Mouse (Mus musculus) kidney, adult 2 months (tissue): ENCODE results near the gene Ahcy. TPM values are rescaled to one million over a fixed set of nuclear protein-coding genes. Genes with fewer than 3 reads are reported as not detected.
A peak's percentile ranks its signal among the peaks of the same experiment; 100 is the strongest.

ENCODE experiments used
- DNase-seq: peaks from one replicate; pipeline ENCODE4 v3.0.0; 2021
- H3K27ac ChIP-seq: fragments of 200-500 bp; 2 replicates; pipeline ENCODE4 v1.5.1; 2012; ENCODE audit warnings: low read depth, low read length, control low read depth, inconsistent platforms; ENCODE audit not compliant: insufficient read depth
- H3K27me3 ChIP-seq: fragments of 200-500 bp; replicated peaks from 2 replicates; pipeline ENCODE4 v1.6.1; 2012; ENCODE audit warnings: mild to moderate bottlenecking, moderate library complexity, low read length, inconsistent platforms; ENCODE audit not compliant: control insufficient read depth, insufficient read depth
- H3K36me3 ChIP-seq: fragments of 200-500 bp; 2 replicates; pipeline ENCODE4 v1.6.1; 2012; ENCODE audit warnings: mild to moderate bottlenecking, moderate library complexity, low read length, inconsistent platforms; ENCODE audit not compliant: control insufficient read depth, insufficient read depth
- H3K4me1 ChIP-seq: fragments of 200-500 bp; 2 replicates; pipeline ENCODE4 v1.6.1; 2011; ENCODE audit warnings: low read length; ENCODE audit not compliant: control insufficient read depth, insufficient read depth
- H3K4me3 ChIP-seq: fragments of 200-500 bp; 2 replicates; pipeline ENCODE4 v1.5.1; 2011; ENCODE audit warnings: mild to moderate bottlenecking, low read depth, low read length, control low read depth; ENCODE audit not compliant: insufficient read depth
- CTCF ChIP-seq: fragments of 200-500 bp; conservative IDR thresholded peaks from 2 replicates; pipeline ENCODE4 v1.5.1; 2011; ENCODE audit warnings: low read depth, mild to moderate bottlenecking, control low read depth, low read length, moderate library complexity, mixed read lengths; ENCODE audit not compliant: insufficient read depth, insufficient read length
- POLR2A ChIP-seq: fragments of 200-500 bp; IDR thresholded peaks from one replicate; pipeline ENCODE4 v1.6.1; 2011; ENCODE audit warnings: low read depth, low read length, control low read depth
- WGBS: fragments of 180-500 bp; shearing (Covaris S2); methylation state at CpG from one replicate; pipeline ENCODE4 v1.1.7; 2018; 5-methylcytosine and 5-hydroxymethylcytosine counted together
- polyA plus RNA-seq: library from polyadenylated mRNA; depleted of rRNA; stranded (reverse); fragments of >200 nt; gene quantifications from 2 replicates; pipeline ENCODE4 v1.2.3, GENCODE M21; 2012

Ahcy gene
- polyA plus RNA-seq, 1 experiment = 250 TPM

DNA sequence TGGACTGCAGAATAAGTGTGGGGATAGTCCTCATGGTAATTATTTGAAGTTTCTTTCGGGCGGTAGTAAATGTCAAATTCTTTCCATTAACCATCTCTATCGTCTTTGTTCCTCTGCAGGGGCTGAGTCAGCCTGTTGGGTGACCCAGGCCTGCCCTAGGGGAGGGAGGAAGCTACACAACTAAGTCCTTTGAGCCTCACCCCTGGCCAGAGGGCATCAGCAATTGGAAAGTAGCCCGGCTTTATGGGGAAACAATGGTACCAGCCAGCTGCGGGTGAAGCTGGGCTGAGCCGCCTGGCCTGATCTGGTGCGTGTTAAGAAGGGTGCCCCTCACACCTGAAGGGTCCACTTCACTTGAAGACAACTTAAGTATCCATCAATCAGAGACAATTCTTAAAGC is 25.1 kb upstream of the Ahcy start:
- Histone ChIP-seq H3K4me3 (no peak overlapping the region), H3K4me1 (peaks cover 8% of the 10 kb centered on the region; the same call in 1 of the 2 replicates), H3K27ac (peak overlapping the region; percentile 51), H3K27me3 (no peaks in the 10 kb centered on the region), H3K36me3 (no peaks in the 10 kb centered on the region)
- peak; percentile 89 for DNase-seq
- TF ChIP-seq POLR2A (no peak), CTCF (no peak)
- 35% methylated on average over 7 of the region's 7 CpGs for WGBS

DNA sequence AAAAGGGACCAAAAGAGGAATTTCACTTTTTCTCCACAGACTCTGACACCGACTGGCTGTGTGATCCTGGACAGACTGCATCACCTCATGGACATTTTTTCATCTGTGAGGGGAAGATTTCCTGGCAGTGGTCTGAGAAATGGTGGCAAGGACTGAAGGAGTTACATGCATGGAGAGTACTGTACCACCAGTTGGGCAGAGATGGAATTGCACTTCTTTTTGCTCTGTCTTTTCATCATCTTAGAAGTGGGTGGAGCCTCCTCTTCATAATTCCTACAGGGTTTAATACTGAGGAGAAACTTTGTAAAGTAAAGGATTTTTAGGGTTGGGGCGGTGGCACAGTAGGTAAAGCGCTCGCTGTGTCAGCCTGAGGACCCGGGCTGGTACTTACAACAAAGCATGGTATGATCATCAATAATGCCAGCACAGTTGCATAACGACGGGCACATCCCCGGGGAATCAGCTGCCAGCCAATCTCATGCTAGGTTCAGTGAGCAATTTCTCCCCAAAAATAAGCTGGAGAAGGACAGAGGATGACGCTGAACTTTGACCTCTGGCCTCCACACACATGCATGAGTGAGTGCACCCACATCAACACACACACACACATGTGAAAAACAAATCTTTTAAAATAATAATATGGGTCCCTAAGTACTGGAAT is 24.6 kb upstream of the Ahcy start:
- no peaks in the 10 kb centered on the region for H3K27me3 ChIP-seq
- peak overlapping the region; percentile 39 for H3K27ac ChIP-seq
- H3K4me1 ChIP-seq = peaks cover 8% of the 10 kb centered on the region; the same call in 1 of the 2 replicates
- no peak overlapping the region for H3K4me3 ChIP-seq
- WGBS = 73% methylated on average over 9 of the region's 9 CpGs
- DNase-seq = peak; percentile 83
- TF ChIP-seq POLR2A = no peak
- TF ChIP-seq CTCF = 0 out of 2 replicates have a peak, but pooled peaks have one; percentile 10
- H3K36me3 ChIP-seq = no peaks in the 10 kb centered on the region

DNA sequence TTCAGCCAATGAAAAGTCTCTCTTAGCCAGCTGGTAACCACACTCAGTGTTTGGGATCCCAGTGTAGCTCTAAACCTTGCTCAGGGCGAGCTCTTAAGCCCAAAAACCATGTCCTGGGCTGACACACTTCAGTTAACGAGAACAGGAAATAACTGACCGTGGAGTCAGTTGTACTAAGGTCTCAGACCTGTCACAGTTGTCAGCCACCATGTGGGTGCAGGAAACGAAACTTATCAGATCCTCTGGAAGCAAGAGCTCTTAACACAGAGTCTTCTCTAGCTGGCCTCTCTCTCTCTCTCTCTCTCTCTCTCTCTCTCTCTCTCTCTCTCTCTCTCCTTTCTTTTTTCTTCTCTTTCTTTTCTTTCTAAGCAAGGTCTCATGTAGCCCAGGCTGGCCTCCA is 19.1 kb upstream of the Ahcy start:
- 29% methylated on average over 4 of the region's 4 CpGs for WGBS
- TF ChIP-seq POLR2A (no peak), CTCF (no peak)
- Histone ChIP-seq H3K36me3 (no peaks in the 10 kb centered on the region), H3K4me3 (no peak overlapping the region), H3K4me1 (peaks cover 8% of the 10 kb centered on the region; the same call in 1 of the 2 replicates), H3K27me3 (no peaks in the 10 kb centered on the region), H3K27ac (no peak overlapping the region)
- DNase-seq = no peak

DNA sequence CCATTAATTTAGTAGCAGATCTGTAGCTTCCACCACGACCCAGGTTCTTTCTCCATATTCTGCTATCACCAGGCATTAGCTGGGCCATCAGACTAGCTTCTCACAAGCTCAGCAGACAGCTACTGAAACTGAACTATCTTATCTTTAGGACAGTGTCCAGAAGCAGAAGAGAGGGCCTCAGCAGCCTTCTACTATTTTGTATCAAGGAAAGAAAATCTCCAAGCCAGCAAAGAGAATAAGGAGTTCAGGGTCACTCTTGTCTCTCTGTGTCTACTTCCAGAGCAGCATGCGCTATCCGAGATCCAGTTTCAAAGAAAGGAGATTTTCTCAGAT is 17.4 kb upstream of the Ahcy start:
- no peak for DNase-seq
- 59% methylated on average over 3 of the region's 3 CpGs for WGBS
- no peak overlapping the region for H3K4me3 ChIP-seq
- TF ChIP-seq POLR2A = no peak
- TF ChIP-seq CTCF = no peak
- no peaks in the 10 kb centered on the region for H3K36me3 ChIP-seq
- no peaks in the 10 kb centered on the region for H3K27me3 ChIP-seq
- peaks cover 8% of the 10 kb centered on the region; the same call in 1 of the 2 replicates for H3K4me1 ChIP-seq
- peak overlapping the region; percentile 92 for H3K27ac ChIP-seq

DNA sequence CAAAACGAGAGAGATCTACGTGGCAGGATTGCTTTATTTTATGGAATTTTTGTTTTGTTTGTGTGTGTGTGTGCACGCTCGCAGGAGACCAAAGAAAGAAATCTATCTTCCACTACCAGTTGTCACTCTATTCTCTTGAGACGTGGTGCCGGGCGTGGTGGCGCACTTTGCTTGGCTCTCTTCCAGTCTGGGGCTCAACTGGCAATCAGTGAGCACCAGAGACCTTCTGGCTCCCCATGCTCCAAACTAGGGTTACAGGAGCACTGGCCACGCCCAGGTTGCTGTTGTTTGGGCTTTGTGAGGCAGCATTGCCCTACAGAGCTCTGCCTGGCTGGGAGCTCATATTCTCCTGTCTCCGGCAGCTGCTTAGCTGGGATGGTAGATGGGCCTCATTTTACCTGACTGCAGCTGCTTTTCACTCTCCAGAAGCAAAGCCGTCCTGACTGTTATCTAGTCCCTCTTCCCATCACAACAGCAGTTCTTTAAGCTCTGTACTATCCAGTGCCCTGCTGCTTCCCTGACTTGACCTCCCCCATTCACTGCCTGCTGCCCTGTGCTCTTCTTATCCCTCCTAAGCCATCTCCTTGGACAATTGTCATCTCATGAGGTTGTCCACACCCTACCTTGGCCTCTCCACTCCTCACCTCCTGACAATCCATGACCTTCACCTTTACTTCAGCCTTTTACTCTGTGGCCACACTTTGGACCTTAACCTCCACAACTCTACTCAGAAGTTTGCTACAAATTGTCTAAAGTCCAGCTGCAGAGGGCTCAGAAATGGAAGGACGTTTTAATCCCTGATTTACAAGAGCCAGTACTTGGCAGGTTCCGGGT is 16.8 kb upstream of the Ahcy start:
- H3K27ac ChIP-seq = peak overlapping the region; percentile 92
- H3K36me3 ChIP-seq = no peaks in the 10 kb centered on the region
- WGBS = 62% methylated on average over 13 of the region's 13 CpGs
- no peaks in the 10 kb centered on the region for H3K27me3 ChIP-seq
- peaks cover 8% of the 10 kb centered on the region; the same call in 1 of the 2 replicates for H3K4me1 ChIP-seq
- H3K4me3 ChIP-seq = no peak overlapping the region
- TF ChIP-seq POLR2A (no peak), CTCF (no peak)
- peak; percentile 82 for DNase-seq

DNA sequence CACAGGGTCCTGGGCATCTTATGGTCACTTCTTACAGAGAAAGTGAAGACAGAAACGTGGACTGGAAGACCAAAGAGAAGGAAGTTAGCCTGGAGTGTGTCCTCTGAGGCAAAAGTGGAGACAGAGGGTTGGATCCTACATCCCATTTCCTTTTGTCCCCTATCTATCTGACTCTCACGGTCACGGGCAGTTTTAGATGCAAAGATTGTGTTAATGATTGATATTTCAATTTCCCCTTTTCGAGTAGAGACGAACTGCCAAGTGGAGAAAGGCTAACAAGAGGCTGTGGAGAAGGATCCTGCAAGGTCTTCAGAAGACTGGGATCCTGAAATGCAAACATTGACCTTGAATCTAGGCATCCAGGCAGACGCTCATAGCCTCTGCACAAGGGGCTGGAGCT is 14.0 kb upstream of the Ahcy start:
- H3K27ac ChIP-seq = no peak overlapping the region
- peak; percentile 58 for DNase-seq
- H3K4me3 ChIP-seq = no peak overlapping the region
- peaks cover 8% of the 10 kb centered on the region; the same call in 1 of the 2 replicates for H3K4me1 ChIP-seq
- H3K27me3 ChIP-seq = no peaks in the 10 kb centered on the region
- 43% methylated on average over 6 of the region's 6 CpGs for WGBS
- TF ChIP-seq POLR2A (no peak), CTCF (no peak)
- no peaks in the 10 kb centered on the region for H3K36me3 ChIP-seq

DNA sequence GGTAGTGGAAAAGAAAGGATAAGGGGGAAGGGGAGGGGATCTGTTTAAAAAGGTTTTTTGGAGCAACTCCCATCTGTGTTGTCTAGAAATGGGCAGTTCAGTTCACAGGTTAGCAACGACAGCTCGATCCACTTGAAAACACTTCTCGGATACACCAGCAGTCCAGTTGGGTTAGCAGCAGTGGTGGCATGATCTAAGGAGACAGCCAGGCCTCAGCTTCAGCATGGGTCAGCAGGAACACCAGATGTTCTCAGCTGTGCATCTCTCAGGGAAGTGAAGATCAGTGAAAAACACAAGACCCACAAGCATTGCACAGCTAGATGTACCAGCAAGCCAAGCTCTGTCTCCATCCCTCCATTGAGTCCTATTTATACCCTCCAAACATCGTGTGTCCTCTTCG is 12.0 kb upstream of the Ahcy start:
- DNase-seq = no peak
- no peaks in the 10 kb centered on the region for H3K36me3 ChIP-seq
- no peaks in the 10 kb centered on the region for H3K27me3 ChIP-seq
- no peak overlapping the region for H3K4me3 ChIP-seq
- peaks cover 5% of the 10 kb centered on the region; the same call in 1 of the 2 replicates for H3K4me1 ChIP-seq
- H3K27ac ChIP-seq = no peak overlapping the region
- WGBS = 85% methylated on average over 5 of the region's 5 CpGs
- no peak for TF ChIP-seq POLR2A
- TF ChIP-seq CTCF = no peak
